Mouse (Mus musculus) neural tube, embryonic 12.5 days (tissue): ENCODE measurements around the gene Hoxb1. TPM values are rescaled to one million over a fixed set of nuclear protein-coding genes. Genes with fewer than 3 reads are reported as not detected.

Experiments used
- ATAC-seq: fragments of 200-750 bp; cut with Nextera tagmentation; 2 replicates; pipeline ENCODE4 v1.8.0; 2017; ENCODE audit warnings: low read depth, mild to moderate bottlenecking, moderate TSS enrichment, moderate library complexity; ENCODE audit not compliant: low FRiP score
- H3K27ac ChIP-seq: fragments of 300-500 bp; sonication (generic); 2 replicates; pipeline ENCODE4 v1.5.1; 2016
- H3K27me3 ChIP-seq: fragments of 300-500 bp; sonication (generic); replicated peaks from 2 replicates; pipeline ENCODE4 v1.6.1; 2016; ENCODE audit warnings: mild to moderate bottlenecking
- H3K36me3 ChIP-seq: fragments of 300-500 bp; sonication (generic); 2 replicates; pipeline ENCODE4 v1.6.1; 2016; ENCODE audit warnings: mild to moderate bottlenecking
- H3K4me1 ChIP-seq: fragments of 300-500 bp; sonication (generic); 2 replicates; pipeline ENCODE4 v1.6.1; 2016
- H3K4me2 ChIP-seq: fragments of 300-500 bp; sonication (generic); replicated peaks from 2 replicates; pipeline ENCODE4 v1.6.1; 2016; ENCODE audit warnings: mild to moderate bottlenecking
- H3K4me3 ChIP-seq: fragments of 300-500 bp; sonication (generic); 2 replicates; pipeline ENCODE4 v1.5.1; 2016
- H3K9ac ChIP-seq: fragments of 300-500 bp; sonication (generic); 2 replicates; pipeline ENCODE4 v1.6.1; 2016; ENCODE audit warnings: mild to moderate bottlenecking
- H3K9me3 ChIP-seq: fragments of 300-500 bp; sonication (generic); 2 replicates; pipeline ENCODE4 v1.6.1; 2016; ENCODE audit warnings: mild to moderate bottlenecking
- WGBS: fragments of 180-500 bp; shearing (Covaris S2); methylation state at CpG from one replicate; pipeline ENCODE4 v1.1.7; 2016; 5-methylcytosine and 5-hydroxymethylcytosine counted together
- polyA plus RNA-seq: library from polyadenylated mRNA; unstranded; fragments of >200 nt; fragmentation: Nextera tagmentation; extraction: Ambion mirVana; gene quantifications from 2 replicates; pipeline ENCODE4 v1.2.1, GENCODE M21; 2016

Hoxb1 gene
- polyA plus RNA-seq, 1 experiment from 2014 or later = 8.1 TPM

DNA sequence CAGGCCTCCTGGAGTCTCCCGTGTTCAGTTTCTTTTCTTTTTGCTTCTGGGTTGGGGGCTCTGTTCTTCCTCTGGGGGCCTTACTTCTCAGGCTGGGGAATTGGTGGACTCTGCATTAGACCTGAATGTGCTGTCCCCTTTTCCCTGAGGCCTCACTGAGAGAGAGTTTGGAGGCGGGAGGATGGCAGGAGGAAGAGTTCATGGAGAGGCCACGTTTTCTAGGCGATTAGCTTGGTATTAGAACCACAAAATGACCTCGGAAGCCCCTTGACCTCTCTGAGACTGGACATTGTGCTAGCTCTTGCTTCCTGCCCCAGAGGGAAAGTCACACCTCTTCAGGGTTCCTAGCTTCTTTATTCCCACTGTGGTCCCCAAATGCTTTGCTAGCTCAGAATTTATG lies 41.4 kb upstream of the Hoxb1 start:
- H3K9me3 ChIP-seq = no peaks in the 10 kb centered on the region
- WGBS = 3% methylated on average over 5 of the region's 5 CpGs
- ATAC-seq = no peak
- peak overlapping the region; percentile 65 for H3K4me3 ChIP-seq
- H3K4me2 ChIP-seq = peak overlapping the region; percentile 100
- H3K27me3 ChIP-seq = no peaks in the 10 kb centered on the region
- peaks cover 16% of the 10 kb centered on the region; the same call in 1 of the 2 replicates for H3K36me3 ChIP-seq
- peak overlapping the region; percentile 100 for H3K27ac ChIP-seq
- H3K4me1 ChIP-seq = peaks cover 68% of the 10 kb centered on the region
- H3K9ac ChIP-seq = peak overlapping the region; percentile 100

- H3K9ac ChIP-seq = peak overlapping the region; percentile 100
- no peak for ATAC-seq
- H3K36me3 ChIP-seq = peaks cover 16% of the 10 kb centered on the region; the same call in 1 of the 2 replicates
- H3K4me3 ChIP-seq = peak overlapping the region; percentile 65
- H3K9me3 ChIP-seq = no peaks in the 10 kb centered on the region
- peak overlapping the region; percentile 100 for H3K27ac ChIP-seq
- H3K27me3 ChIP-seq = no peaks in the 10 kb centered on the region
- peak overlapping the region; percentile 100 for H3K4me2 ChIP-seq
- peaks cover 75% of the 10 kb centered on the region for H3K4me1 ChIP-seq
- WGBS = 2% methylated on average over 8 of the region's 8 CpGs
These were observed 40.6 kb upstream of the Hoxb1 start for GRCm38 (mm10) chr11:96324965-96325364.

DNA sequence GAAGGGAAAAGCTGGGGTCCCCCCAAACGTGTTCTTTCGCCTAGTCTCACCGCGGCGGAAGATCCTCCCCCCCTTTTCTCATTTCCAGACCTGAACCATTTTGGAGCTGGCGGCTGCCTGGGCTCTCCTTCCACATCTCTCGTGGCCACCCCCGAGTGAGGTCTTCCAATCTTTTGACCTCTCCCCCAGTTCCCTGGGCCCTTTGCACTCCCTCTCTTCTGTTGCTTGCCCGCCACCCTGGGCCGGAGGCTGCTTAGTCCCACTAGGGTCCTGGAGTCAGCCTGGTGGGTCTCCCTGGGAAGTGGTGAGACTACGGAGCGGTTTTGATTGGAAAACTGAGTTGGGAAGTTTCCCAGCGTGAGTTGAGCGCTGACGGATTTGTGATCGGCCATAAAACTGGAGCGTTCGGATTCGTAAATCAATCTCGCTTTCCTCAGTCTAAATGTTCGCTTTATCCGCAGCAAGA lies 39.8 kb upstream of the Hoxb1 start:
- Histone ChIP-seq H3K4me3 (peak overlapping the region; percentile 65), H3K9ac (peak overlapping the region; percentile 100), H3K4me1 (peaks cover 80% of the 10 kb centered on the region), H3K4me2 (peak overlapping the region; percentile 100), H3K9me3 (no peaks in the 10 kb centered on the region), H3K27ac (peak overlapping the region; percentile 100), H3K36me3 (peaks cover 17% of the 10 kb centered on the region), H3K27me3 (no peaks in the 10 kb centered on the region)
- ATAC-seq = no peak
- 2% methylated on average over 22 of the region's 22 CpGs for WGBS

DNA sequence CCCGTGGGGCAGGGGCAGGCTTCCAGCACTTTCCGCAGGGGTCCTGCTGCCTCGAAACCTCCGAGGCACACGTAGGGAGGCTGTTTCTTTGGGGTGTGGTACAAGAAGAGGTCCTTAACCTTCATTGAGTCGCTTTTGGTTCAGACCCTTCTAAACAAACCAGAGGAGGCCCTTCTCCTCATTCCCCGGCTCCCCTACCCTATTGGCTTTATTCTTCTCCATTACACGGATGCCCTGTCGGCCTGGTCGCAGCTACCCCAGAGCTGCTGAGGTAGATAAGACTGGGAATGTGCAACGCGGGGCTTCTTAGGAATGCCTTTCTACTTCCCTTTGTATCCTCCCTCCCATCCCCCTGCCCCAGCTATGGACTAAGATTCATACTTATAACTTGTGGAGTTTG lies 38.8 kb upstream of the Hoxb1 start:
- ATAC-seq = no peak
- peak overlapping the region; percentile 65 for H3K4me3 ChIP-seq
- H3K4me1 ChIP-seq = peaks cover 82% of the 10 kb centered on the region
- 1% methylated on average over 12 of the region's 12 CpGs for WGBS
- H3K9ac ChIP-seq = peak overlapping the region; percentile 100
- H3K27ac ChIP-seq = peak overlapping the region; percentile 100
- no peaks in the 10 kb centered on the region for H3K27me3 ChIP-seq
- peaks cover 17% of the 10 kb centered on the region for H3K36me3 ChIP-seq
- peak overlapping the region; percentile 100 for H3K4me2 ChIP-seq
- no peaks in the 10 kb centered on the region for H3K9me3 ChIP-seq

DNA sequence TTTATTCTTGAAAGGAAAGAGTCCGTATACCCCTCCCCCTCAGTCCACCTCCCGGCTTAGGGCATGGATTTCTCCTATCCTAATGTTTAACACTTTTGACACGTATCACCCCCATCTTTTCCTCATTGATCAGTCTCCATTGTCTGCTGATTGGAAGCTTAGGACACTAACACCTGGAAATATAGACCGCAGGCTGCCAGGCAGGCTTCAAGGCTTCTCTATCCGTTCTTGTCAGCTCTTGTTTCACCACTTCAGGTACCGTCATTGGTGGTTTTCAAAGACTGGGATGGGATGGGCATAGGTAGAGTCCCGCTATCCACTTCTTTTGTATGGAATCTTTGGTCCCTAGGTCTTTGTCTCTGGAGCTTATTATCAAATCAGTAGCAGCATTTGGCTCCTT lies 38.4 kb upstream of the Hoxb1 start:
- Histone ChIP-seq H3K27me3 (no peaks in the 10 kb centered on the region), H3K27ac (peak overlapping the region; percentile 100), H3K9me3 (no peaks in the 10 kb centered on the region), H3K4me3 (peak overlapping the region; percentile 65), H3K9ac (peak overlapping the region; percentile 100), H3K4me1 (peaks cover 82% of the 10 kb centered on the region), H3K36me3 (peaks cover 21% of the 10 kb centered on the region), H3K4me2 (peak overlapping the region; percentile 100)
- no peak for ATAC-seq
- WGBS = 3% methylated on average over 7 of the region's 7 CpGs

GRCm38 (mm10) chr11:96327750-96328149 lies 37.8 kb upstream of the Hoxb1 start:
- peak; percentile 54; the same call in 1 of the 2 replicates for ATAC-seq
- H3K36me3 ChIP-seq = peaks cover 27% of the 10 kb centered on the region
- H3K27me3 ChIP-seq = no peaks in the 10 kb centered on the region
- H3K4me1 ChIP-seq = peaks cover 82% of the 10 kb centered on the region
- peak overlapping the region; percentile 100 for H3K9ac ChIP-seq
- 7% methylated on average over 5 of the region's 5 CpGs for WGBS
- no peaks in the 10 kb centered on the region for H3K9me3 ChIP-seq
- peak overlapping the region; percentile 100 for H3K27ac ChIP-seq
- H3K4me3 ChIP-seq = peak overlapping the region; percentile 65
- peak overlapping the region; percentile 100 for H3K4me2 ChIP-seq

DNA sequence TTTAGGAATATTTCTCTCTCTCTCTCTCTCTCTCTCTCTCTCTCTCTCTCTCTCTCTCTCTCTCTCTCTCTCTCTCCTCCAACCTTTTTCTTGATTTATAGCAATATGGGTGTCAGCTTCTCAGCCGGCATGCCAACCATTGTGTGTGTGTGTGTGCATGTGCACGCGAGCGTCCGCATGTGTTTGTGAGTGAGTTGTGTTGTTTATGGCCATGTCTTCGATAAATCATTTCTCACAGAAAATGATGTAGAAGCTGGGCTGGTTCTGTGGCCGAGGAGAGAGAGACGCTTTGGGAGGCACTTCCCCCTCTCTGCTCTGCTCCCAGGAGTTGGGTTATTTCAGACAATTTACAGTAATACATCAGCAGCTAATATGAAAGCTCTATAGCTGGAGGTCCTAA lies 36.9 kb upstream of the Hoxb1 start:
- Histone ChIP-seq H3K9ac (peak overlapping the region; percentile 100), H3K4me1 (peaks cover 86% of the 10 kb centered on the region), H3K36me3 (peaks cover 32% of the 10 kb centered on the region), H3K9me3 (no peaks in the 10 kb centered on the region), H3K27me3 (no peaks in the 10 kb centered on the region), H3K4me3 (peak overlapping the region; percentile 65), H3K27ac (peak overlapping the region; percentile 100), H3K4me2 (peak overlapping the region; percentile 100)
- ATAC-seq = no peak
- 2% methylated on average over 8 of the region's 8 CpGs for WGBS

GRCm38 (mm10) chr11:96332105-96332504 lies 33.4 kb upstream of the Hoxb1 start:
- H3K9me3 ChIP-seq = no peaks in the 10 kb centered on the region
- H3K27me3 ChIP-seq = no peaks in the 10 kb centered on the region
- ATAC-seq = no peak
- H3K4me3 ChIP-seq = peak overlapping the region; percentile 65
- H3K9ac ChIP-seq = peak overlapping the region; percentile 100
- H3K4me2 ChIP-seq = peak overlapping the region; percentile 100
- H3K4me1 ChIP-seq = peaks cover 94% of the 10 kb centered on the region
- 1% methylated on average over 8 of the region's 8 CpGs for WGBS
- H3K27ac ChIP-seq = peak overlapping the region; percentile 100
- peaks cover 27% of the 10 kb centered on the region for H3K36me3 ChIP-seq

- Histone ChIP-seq H3K4me2 (peak overlapping the region; percentile 100), H3K9ac (peak overlapping the region; percentile 100), H3K4me3 (peak overlapping the region; percentile 65), H3K27ac (peak overlapping the region; percentile 100), H3K27me3 (no peaks in the 10 kb centered on the region), H3K9me3 (no peaks in the 10 kb centered on the region), H3K4me1 (peaks cover 94% of the 10 kb centered on the region), H3K36me3 (peaks cover 27% of the 10 kb centered on the region)
- WGBS = 2% methylated on average over 35 of the region's 35 CpGs
- ATAC-seq = no peak
These were observed 32.9 kb upstream of the Hoxb1 start for GRCm38 (mm10) chr11:96332618-96333032.

GRCm38 (mm10) chr11:96333241-96334001 lies 32.1 kb upstream of the Hoxb1 start:
- WGBS = 3% methylated on average over 17 of the region's 17 CpGs

GRCm38 (mm10) chr11:96334002-96334364 lies 31.6 kb upstream of the Hoxb1 start:
- peak overlapping the region; percentile 100 for H3K4me2 ChIP-seq
- H3K4me3 ChIP-seq = peak overlapping the region; percentile 65
- peak overlapping the region; percentile 100 for H3K9ac ChIP-seq
- H3K27ac ChIP-seq = peak overlapping the region; percentile 100
- peaks cover 98% of the 10 kb centered on the region for H3K4me1 ChIP-seq
- H3K9me3 ChIP-seq = no peaks in the 10 kb centered on the region
- WGBS = 7% methylated on average over 2 of the region's 2 CpGs
- H3K27me3 ChIP-seq = no peaks in the 10 kb centered on the region
- no peak for ATAC-seq
- peaks cover 27% of the 10 kb centered on the region for H3K36me3 ChIP-seq

More at GRCm38 (mm10) chr11:96333241-96334001, 32.1 kb upstream of the Hoxb1 start:
- H3K4me2 ChIP-seq = peak overlapping the region; percentile 100
- ATAC-seq = no peak
- peak overlapping the region; percentile 65 for H3K4me3 ChIP-seq
- no peaks in the 10 kb centered on the region for H3K9me3 ChIP-seq
- peak overlapping the region; percentile 100 for H3K9ac ChIP-seq
- H3K36me3 ChIP-seq = peaks cover 27% of the 10 kb centered on the region
- H3K27ac ChIP-seq = peak overlapping the region; percentile 100
- peaks cover 98% of the 10 kb centered on the region for H3K4me1 ChIP-seq
- H3K27me3 ChIP-seq = no peaks in the 10 kb centered on the region

- Histone ChIP-seq H3K4me3 (peak overlapping the region; percentile 65), H3K4me2 (peak overlapping the region; percentile 100), H3K4me1 (peaks cover 99% of the 10 kb centered on the region), H3K36me3 (peaks cover 27% of the 10 kb centered on the region), H3K27ac (peak overlapping the region; percentile 100), H3K27me3 (no peaks in the 10 kb centered on the region), H3K9ac (peak overlapping the region; percentile 100), H3K9me3 (no peaks in the 10 kb centered on the region)
- no peak for ATAC-seq
- 14% methylated on average over 3 of the region's 3 CpGs for WGBS
These were observed 30.6 kb upstream of the Hoxb1 start for GRCm38 (mm10) chr11:96334998-96335397.
